Mouse (Mus musculus): ENCODE data around the gene Olfr1052. TPM values are rescaled to one million over a fixed set of nuclear protein-coding genes. Genes with fewer than 3 reads are reported as not detected.
"Not testable (repeated sequence)": the region's sequence is repeated elsewhere in the genome, so short reads cannot be mapped to it uniquely, and the experiment has no call there.

The Olfr1052 gene
- not detected in 2 replicates for polyA plus RNA-seq (2012; rRNA removed)

DNA sequence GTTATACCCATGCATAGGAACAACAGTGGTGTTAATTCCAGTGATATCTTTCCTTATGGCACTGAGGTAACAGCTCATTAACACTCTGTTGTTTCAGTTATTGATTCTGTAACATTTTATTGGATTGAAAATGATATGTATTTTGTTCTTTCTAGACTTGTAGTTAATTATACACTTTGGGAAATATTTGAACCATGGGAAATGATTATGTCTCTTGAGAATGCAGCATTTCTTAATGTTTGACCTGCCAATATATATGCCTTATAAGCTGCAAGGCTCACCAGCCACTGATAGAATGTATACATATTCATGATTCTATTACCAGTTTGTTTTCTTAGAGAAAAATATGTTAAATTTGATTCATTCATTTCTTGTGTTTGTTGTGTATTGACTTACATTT is at the start of gene Olfr1052:
Olfr1052 (plus strand) TSS at position 301 of the 400 bp plus-strand sequence.
- TF ChIP-seq POLR2A (IDR thresholded peaks at IDR 0.05; ENCODE audit: control insufficient read depth, low read depth, low read length) (no peak), CTCF (IDR thresholded peaks at IDR 0.05; ENCODE audit: control insufficient read depth, insufficient read depth, insufficient replicate concordance, low read depth, low read length) (no peak)

GRCm38 (mm10) chr2:86258228-86258627 is 34.0 kb upstream of the Olfr1052 start, which contains the start of gene Olfr1049:
Olfr1049 (minus strand) TSS chr2:86258328.
- H3K27me3 ChIP-seq (ENCODE audit: control insufficient read depth, insufficient read depth, low read length); H3K36me3 ChIP-seq (ENCODE audit: control insufficient read depth, insufficient read depth, low read length); H3K27ac ChIP-seq (ENCODE audit: control insufficient read depth, insufficient read depth, low read depth, low read length); H3K4me3 ChIP-seq (ENCODE audit: control insufficient read depth, low read depth, low read length); H3K4me1 ChIP-seq (ENCODE audit: control insufficient read depth, insufficient read depth, low read length): not testable (repeated sequence)

More for the DNA sequence above, at the start of gene Olfr1052:
- no peaks in the 10 kb centered on the region for H3K36me3 ChIP-seq (ENCODE audit: control insufficient read depth, insufficient read depth, low read length)
- no peaks in the 10 kb centered on the region for H3K4me1 ChIP-seq (ENCODE audit: control insufficient read depth, insufficient read depth, low read length)
- no peak within 1 kb of the TSS for H3K27ac ChIP-seq (ENCODE audit: control insufficient read depth, insufficient read depth, low read depth, low read length)
- H3K27me3 ChIP-seq (ENCODE audit: control insufficient read depth, insufficient read depth, low read length) = no peaks in the 10 kb centered on the region
- H3K4me3 ChIP-seq (ENCODE audit: control insufficient read depth, low read depth, low read length) = no peak within 1 kb of the TSS

DNA sequence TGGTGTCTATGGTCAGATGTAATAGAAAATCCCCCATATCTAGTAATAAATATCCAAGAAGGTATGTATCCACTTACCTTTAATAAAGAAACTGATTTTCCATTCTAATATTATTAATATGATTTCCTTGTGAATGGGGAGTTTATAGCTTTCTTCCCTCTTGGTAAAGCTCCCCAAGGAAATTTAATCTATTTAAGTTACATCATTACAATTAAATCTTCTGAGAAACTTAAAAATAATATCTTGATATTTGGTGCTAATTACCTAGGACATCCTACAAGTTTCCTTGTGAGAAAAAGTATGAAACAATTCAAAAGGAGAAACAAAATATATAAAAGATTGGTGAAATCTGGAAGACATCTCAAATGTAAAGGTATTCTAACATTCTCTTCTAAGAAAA is 13.3 kb upstream of the Olfr1052 start, which contains the start of gene Olfr1051:
Olfr1051 (minus strand) TSS at position 101 of the 400 bp plus-strand sequence.
- not testable (repeated sequence) for H3K4me1 ChIP-seq (ENCODE audit: control insufficient read depth, insufficient read depth, low read length); H3K36me3 ChIP-seq (ENCODE audit: control insufficient read depth, insufficient read depth, low read length)

DNA sequence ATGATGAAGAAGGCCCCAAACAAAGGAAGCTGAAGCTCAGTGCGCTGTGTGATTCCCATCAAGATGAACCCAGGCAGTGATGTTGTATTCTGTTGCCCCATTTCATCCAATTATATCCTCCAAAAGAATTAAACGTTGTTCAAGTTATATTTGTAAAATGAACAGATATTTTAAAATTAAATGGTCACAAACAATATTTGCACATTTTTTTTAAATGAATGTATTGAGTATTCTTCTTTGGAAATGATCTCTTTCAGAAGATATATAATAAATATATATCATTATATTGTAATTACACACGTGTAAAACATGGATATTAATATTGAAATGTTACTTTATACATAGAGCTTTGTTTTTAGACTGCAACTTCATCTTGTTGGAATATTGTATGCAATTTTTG is 22.9 kb downstream of the Olfr1052 start, which contains the start of gene Olfr1053:
Olfr1053 (minus strand) TSS at position 101 of the 400 bp plus-strand sequence.
- no peaks in the 10 kb centered on the region for H3K4me1 ChIP-seq (ENCODE audit: control insufficient read depth, insufficient read depth, low read length)
- TF ChIP-seq POLR2A (IDR thresholded peaks at IDR 0.05; ENCODE audit: control insufficient read depth, low read depth, low read length) (no peak), CTCF (IDR thresholded peaks at IDR 0.05; ENCODE audit: control insufficient read depth, insufficient read depth, insufficient replicate concordance, low read depth, low read length) (no peak)
- no peak within 1 kb of the TSS for H3K27ac ChIP-seq (ENCODE audit: control insufficient read depth, insufficient read depth, low read depth, low read length)
- H3K36me3 ChIP-seq (ENCODE audit: control insufficient read depth, insufficient read depth, low read length) = no peaks in the 10 kb centered on the region
- no peaks in the 10 kb centered on the region for H3K27me3 ChIP-seq (ENCODE audit: control insufficient read depth, insufficient read depth, low read length)
- no peak within 1 kb of the TSS for H3K4me3 ChIP-seq (ENCODE audit: control insufficient read depth, low read depth, low read length)

More for the DNA sequence above, 13.3 kb upstream of the Olfr1052 start, which contains the start of gene Olfr1051:
- not testable (repeated sequence) for H3K4me3 ChIP-seq (ENCODE audit: control insufficient read depth, low read depth, low read length); H3K27me3 ChIP-seq (ENCODE audit: control insufficient read depth, insufficient read depth, low read length); H3K27ac ChIP-seq (ENCODE audit: control insufficient read depth, insufficient read depth, low read depth, low read length)

GRCm38 (mm10) chr2:86335333-86335732 is 43.1 kb downstream of the Olfr1052 start, which contains the start of gene Olfr1054:
Olfr1054 (minus strand) TSS chr2:86335433.
- H3K4me3 ChIP-seq (ENCODE audit: control insufficient read depth, low read depth, low read length) = no peak within 1 kb of the TSS
- H3K27me3 ChIP-seq (ENCODE audit: control insufficient read depth, insufficient read depth, low read length) = no peaks in the 10 kb centered on the region
- no peaks in the 10 kb centered on the region for H3K4me1 ChIP-seq (ENCODE audit: control insufficient read depth, insufficient read depth, low read length)
- H3K27ac ChIP-seq (ENCODE audit: control insufficient read depth, insufficient read depth, low read depth, low read length) = no peak within 1 kb of the TSS
- TF ChIP-seq CTCF (IDR thresholded peaks at IDR 0.05; ENCODE audit: control insufficient read depth, insufficient read depth, insufficient replicate concordance, low read depth, low read length) (no peak), POLR2A (IDR thresholded peaks at IDR 0.05; ENCODE audit: control insufficient read depth, low read depth, low read length) (no peak)
- no peaks in the 10 kb centered on the region for H3K36me3 ChIP-seq (ENCODE audit: control insufficient read depth, insufficient read depth, low read length)

Other genes with a start within 250 kb of the Olfr1052 start
- gene Olfr1034, start 246.6 kb upstream of the Olfr1052 start, polyA plus RNA-seq (2012; rRNA removed) = not detected in 2 replicates
- not detected in 2 replicates for gene Olfr1036, start 218.5 kb upstream of the Olfr1052 start, polyA plus RNA-seq (2012; rRNA removed)
- not detected in 2 replicates for gene Olfr1037, start 205.1 kb upstream of the Olfr1052 start, polyA plus RNA-seq (2012; rRNA removed)
- gene Olfr1039, start 156.5 kb upstream of the Olfr1052 start, polyA plus RNA-seq (2012; rRNA removed) = not detected in 2 replicates
- not detected in 2 replicates for gene Olfr1040, start 145.7 kb upstream of the Olfr1052 start, polyA plus RNA-seq (2012; rRNA removed)
- gene Olfr1042, start 130.6 kb upstream of the Olfr1052 start, polyA plus RNA-seq (2012; rRNA removed) = not detected in 2 replicates
- not detected in 2 replicates for gene Olfr1043, start 124.9 kb upstream of the Olfr1052 start, polyA plus RNA-seq (2012; rRNA removed)
- gene Olfr1044, start 114.6 kb upstream of the Olfr1052 start, polyA plus RNA-seq (2012; rRNA removed) = not detected in 2 replicates
- not detected in 2 replicates for gene Olfr52, start 106.8 kb upstream of the Olfr1052 start, polyA plus RNA-seq (2012; rRNA removed)
- gene Olfr1045, start 89.4 kb upstream of the Olfr1052 start, polyA plus RNA-seq (2012; rRNA removed) = not detected in 2 replicates
- gene Olfr1046, start 73.1 kb upstream of the Olfr1052 start, polyA plus RNA-seq (2012; rRNA removed) = not detected in 2 replicates
- not detected in 2 replicates for gene Olfr1047, start 61.1 kb upstream of the Olfr1052 start, polyA plus RNA-seq (2012; rRNA removed)
- gene Olfr1048, start 52.2 kb upstream of the Olfr1052 start, polyA plus RNA-seq (2012; rRNA removed) = not detected in 2 replicates
- gene Olfr1049, start 34.1 kb upstream of the Olfr1052 start, polyA plus RNA-seq (2012; rRNA removed) = not detected in 2 replicates
- gene Olfr1051, start 13.4 kb upstream of the Olfr1052 start, polyA plus RNA-seq (2012; rRNA removed) = not detected in 2 replicates
- not detected in 2 replicates for gene Olfr1053, start 22.8 kb downstream of the Olfr1052 start, polyA plus RNA-seq (2012; rRNA removed)
- gene Olfr1054, start 43.0 kb downstream of the Olfr1052 start, polyA plus RNA-seq (2012; rRNA removed) = not detected in 2 replicates
- not detected in 2 replicates for gene Olfr1055, start 57.8 kb downstream of the Olfr1052 start, polyA plus RNA-seq (2012; rRNA removed)
- gene Olfr1056, start 70.0 kb downstream of the Olfr1052 start, polyA plus RNA-seq (2012; rRNA removed) = not detected in 2 replicates
- gene Olfr1057, start 85.9 kb downstream of the Olfr1052 start, polyA plus RNA-seq (2012; rRNA removed) = not detected in 2 replicates
- not detected in 2 replicates for gene Olfr1058, start 96.1 kb downstream of the Olfr1052 start, polyA plus RNA-seq (2012; rRNA removed)
- not detected in 2 replicates for gene Olfr1061, start 121.6 kb downstream of the Olfr1052 start, polyA plus RNA-seq (2012; rRNA removed)
- gene Olfr1062, start 134.3 kb downstream of the Olfr1052 start, polyA plus RNA-seq (2012; rRNA removed) = not detected in 2 replicates
- not detected in 2 replicates for gene Olfr1065, start 158.1 kb downstream of the Olfr1052 start, polyA plus RNA-seq (2012; rRNA removed)
- gene Olfr1066, start 163.8 kb downstream of the Olfr1052 start, polyA plus RNA-seq (2012; rRNA removed) = not detected in 2 replicates
- not detected in 2 replicates for gene Olfr228, start 194.9 kb downstream of the Olfr1052 start, polyA plus RNA-seq (2012; rRNA removed)
- gene Olfr1076, start 216.0 kb downstream of the Olfr1052 start, polyA plus RNA-seq (2012; rRNA removed) = not detected in 2 replicates

Measured in testis, adult 2 months (tissue).